Mouse (Mus musculus): ENCODE measurements around the gene Hmgb1.

- TF ChIP-seq CTCF (IDR thresholded peaks at IDR 0.05; ENCODE audit: borderline replicate concordance, control insufficient read depth, extremely low read depth, insufficient read depth, low read length, poor library complexity): no peak
- TF ChIP-seq POLR2A (IDR thresholded peaks at IDR 0.05; ENCODE audit: control insufficient read depth, extremely low read depth, insufficient read depth, low read length, poor library complexity): no peak
These were observed 28.5 kb upstream of the Hmgb1 start for GRCm38 (mm10) chr5:149212806-149213205.

Measured in thymus, adult 2 months (tissue).